Mouse (Mus musculus) forebrain, embryonic 16.5 days (tissue): ENCODE data around the gene Dlgap1. TPM values are rescaled to one million over a fixed set of nuclear protein-coding genes. Genes with fewer than 3 reads are reported as not detected.

ENCODE experiments used
- ATAC-seq: fragments of 200-750 bp; cut with Nextera tagmentation; 2 replicates; pipeline ENCODE4 v1.8.0; 2017; ENCODE audit warnings: mild to moderate bottlenecking, moderate library complexity
- H3K27ac ChIP-seq: fragments of 300-500 bp; sonication (generic); 2 replicates; pipeline ENCODE4 v1.5.1; 2014; ENCODE audit warnings: low read length, control low read depth
- H3K27me3 ChIP-seq: fragments of 300-500 bp; sonication (generic); replicated peaks from 2 replicates; pipeline ENCODE4 v1.6.1; 2014; ENCODE audit warnings: low read length; ENCODE audit not compliant: control insufficient read depth, insufficient read depth
- H3K36me3 ChIP-seq: fragments of 300-500 bp; sonication (generic); 2 replicates; pipeline ENCODE4 v1.6.1; 2014; ENCODE audit not compliant: control insufficient read depth, insufficient read depth
- H3K4me1 ChIP-seq: fragments of 300-500 bp; sonication (generic); replicated peaks from 2 replicates; pipeline ENCODE4 v1.6.1; 2014; ENCODE audit warnings: low read length; ENCODE audit not compliant: control insufficient read depth, insufficient read depth
- H3K4me2 ChIP-seq: fragments of 300-500 bp; sonication (generic); 2 replicates; pipeline ENCODE4 v1.6.1; 2014; ENCODE audit warnings: mild to moderate bottlenecking, low read length, control low read depth
- H3K4me3 ChIP-seq: fragments of 300-500 bp; sonication (generic); replicated peaks from 2 replicates; pipeline ENCODE4 v1.5.1; 2014; ENCODE audit warnings: mild to moderate bottlenecking, low read length, control low read depth
- H3K9ac ChIP-seq: fragments of 300-500 bp; sonication (generic); replicated peaks from 2 replicates; pipeline ENCODE4 v1.6.1; 2014; ENCODE audit warnings: low read depth, low read length, control low read depth
- H3K9me3 ChIP-seq: fragments of 300-500 bp; sonication (generic); 2 replicates; pipeline ENCODE4 v1.6.1; 2016; ENCODE audit warnings: low read length; ENCODE audit not compliant: control insufficient read depth
- WGBS: fragments of 180-500 bp; shearing (Covaris S2); extraction: QIAGEN DNeasy Blood & Tissue Kit; methylation state at CpG from one replicate; pipeline ENCODE4 v1.1.7; 2014; 5-methylcytosine and 5-hydroxymethylcytosine counted together
- polyA plus RNA-seq: library from polyadenylated mRNA; unstranded; fragments of >200 nt; fragmentation: Nextera tagmentation; extraction: Ambion mirVana; gene quantifications from 2 replicates; pipeline ENCODE4 v1.2.1, GENCODE M21; 2015

Dlgap1 gene
- polyA plus RNA-seq, 1 experiment from 2014 or later, result 47.2 TPM

- Histone ChIP-seq H3K27ac (no peak overlapping the region), H3K9me3 (no peaks in the 10 kb centered on the region), H3K36me3 (0 out of 2 replicates have a peak, but pooled peaks cover 3% of the 10 kb centered on the region), H3K4me1 (no peaks in the 10 kb centered on the region), H3K9ac (no peak overlapping the region), H3K4me2 (no peak overlapping the region), H3K27me3 (no peaks in the 10 kb centered on the region), H3K4me3 (no peak overlapping the region)
- no peak for ATAC-seq
- WGBS, result 85% methylated on average over 5 of the region's 5 CpGs
Measured at GRCm38 (mm10) chr17:70513736-70514135, 544.9 kb downstream of the Dlgap1 start.

GRCm38 (mm10) chr17:70516506-70516905 lies 547.6 kb downstream of the Dlgap1 start:
- WGBS, result 91% methylated on average over 18 of the region's 18 CpGs
- ATAC-seq, result no peak
- Histone ChIP-seq H3K4me2 (no peak overlapping the region), H3K4me3 (no peak overlapping the region), H3K27me3 (no peaks in the 10 kb centered on the region), H3K27ac (no peak overlapping the region), H3K36me3 (0 out of 2 replicates have a peak, but pooled peaks cover 3% of the 10 kb centered on the region), H3K4me1 (peaks cover 2% of the 10 kb centered on the region; the same call in 1 of the 2 replicates), H3K9ac (no peak overlapping the region), H3K9me3 (no peaks in the 10 kb centered on the region)

- Histone ChIP-seq H3K9ac (no peak overlapping the region), H3K36me3 (0 out of 2 replicates have a peak, but pooled peaks cover 3% of the 10 kb centered on the region), H3K4me1 (peaks cover 4% of the 10 kb centered on the region), H3K4me2 (no peak overlapping the region), H3K4me3 (no peak overlapping the region), H3K27me3 (no peaks in the 10 kb centered on the region), H3K27ac (no peak overlapping the region), H3K9me3 (no peaks in the 10 kb centered on the region)
- ATAC-seq, result no peak
- WGBS, result 86% methylated on average over 12 of the region's 12 CpGs
Measured at GRCm38 (mm10) chr17:70517333-70517732, 548.5 kb downstream of the Dlgap1 start.

GRCm38 (mm10) chr17:70521058-70521851 lies 552.4 kb downstream of the Dlgap1 start:
- H3K4me2 ChIP-seq, result peak overlapping the region; percentile 47
- no peak overlapping the region for H3K9ac ChIP-seq
- H3K4me3 ChIP-seq, result no peak overlapping the region
- H3K27me3 ChIP-seq, result no peaks in the 10 kb centered on the region
- WGBS, result 51% methylated on average over 5 of the region's 5 CpGs
- ATAC-seq, result peak; percentile 58
- no peak overlapping the region for H3K27ac ChIP-seq
- H3K36me3 ChIP-seq, result 0 out of 2 replicates have a peak, but pooled peaks cover 3% of the 10 kb centered on the region
- peaks cover 6% of the 10 kb centered on the region for H3K4me1 ChIP-seq
- H3K9me3 ChIP-seq, result no peaks in the 10 kb centered on the region

GRCm38 (mm10) chr17:70521971-70522370 lies 553.1 kb downstream of the Dlgap1 start:
- Histone ChIP-seq H3K27me3 (no peaks in the 10 kb centered on the region), H3K36me3 (no peaks in the 10 kb centered on the region), H3K9ac (peak overlapping the region; percentile 52), H3K9me3 (no peaks in the 10 kb centered on the region), H3K4me2 (peak overlapping the region; percentile 47), H3K4me3 (peak overlapping the region; percentile 28), H3K27ac (peak overlapping the region; percentile 31), H3K4me1 (peaks cover 6% of the 10 kb centered on the region)
- 35% methylated on average over 11 of the region's 11 CpGs for WGBS
- peak; percentile 74 for ATAC-seq

- ATAC-seq, result no peak
- Histone ChIP-seq H3K4me1 (peaks cover 6% of the 10 kb centered on the region), H3K9ac (no peak overlapping the region), H3K27me3 (no peaks in the 10 kb centered on the region), H3K36me3 (no peaks in the 10 kb centered on the region), H3K9me3 (no peaks in the 10 kb centered on the region), H3K4me2 (no peak overlapping the region), H3K4me3 (no peak overlapping the region), H3K27ac (no peak overlapping the region)
- WGBS, result 52% methylated on average over 3 of the region's 3 CpGs
Measured at GRCm38 (mm10) chr17:70525990-70526389, 557.1 kb downstream of the Dlgap1 start.

GRCm38 (mm10) chr17:70527101-70527500 lies 558.2 kb downstream of the Dlgap1 start:
- Histone ChIP-seq H3K27me3 (no peaks in the 10 kb centered on the region), H3K4me2 (no peak overlapping the region), H3K27ac (no peak overlapping the region), H3K4me3 (no peak overlapping the region), H3K9me3 (no peaks in the 10 kb centered on the region), H3K9ac (no peak overlapping the region), H3K4me1 (peaks cover 4% of the 10 kb centered on the region; the same call in 1 of the 2 replicates), H3K36me3 (no peaks in the 10 kb centered on the region)
- WGBS, result 29% methylated on average over 9 of the region's 9 CpGs
- peak; percentile 70; the same call in 1 of the 2 replicates for ATAC-seq

- no peak overlapping the region for H3K9ac ChIP-seq
- WGBS, result 47% methylated on average over 7 of the region's 7 CpGs
Measured at GRCm38 (mm10) chr17:70528196-70529187, 559.6 kb downstream of the Dlgap1 start.

GRCm38 (mm10) chr17:70534321-70534720 lies 565.4 kb downstream of the Dlgap1 start:
- ATAC-seq, result no peak
- no peaks in the 10 kb centered on the region for H3K9me3 ChIP-seq
- H3K4me3 ChIP-seq, result no peak overlapping the region
- 72% methylated on average over 3 of the region's 3 CpGs for WGBS
- no peak overlapping the region for H3K27ac ChIP-seq
- H3K9ac ChIP-seq, result no peak overlapping the region
- H3K27me3 ChIP-seq, result no peaks in the 10 kb centered on the region
- H3K4me2 ChIP-seq, result no peak overlapping the region
- no peaks in the 10 kb centered on the region for H3K4me1 ChIP-seq
- H3K36me3 ChIP-seq, result no peaks in the 10 kb centered on the region

More at GRCm38 (mm10) chr17:70528196-70529187, 559.6 kb downstream of the Dlgap1 start:
- Histone ChIP-seq H3K27me3 (no peaks in the 10 kb centered on the region), H3K36me3 (no peaks in the 10 kb centered on the region), H3K27ac (no peak overlapping the region), H3K4me2 (no peak overlapping the region), H3K4me3 (no peak overlapping the region), H3K4me1 (no peaks in the 10 kb centered on the region), H3K9me3 (no peaks in the 10 kb centered on the region)
- ATAC-seq, result no peak
